Mouse (Mus musculus) urinary bladder, postnatal 4 days (tissue): ENCODE measurements around the gene Ccnf.

Source experiments
- DNase-seq, 2 experiments: peaks; one replicate each; pipeline ENCODE4 v3.0.0; 2021 to 2022; ENCODE audit warnings: low spot score in 2 of 2

The Ccnf gene

DNA sequence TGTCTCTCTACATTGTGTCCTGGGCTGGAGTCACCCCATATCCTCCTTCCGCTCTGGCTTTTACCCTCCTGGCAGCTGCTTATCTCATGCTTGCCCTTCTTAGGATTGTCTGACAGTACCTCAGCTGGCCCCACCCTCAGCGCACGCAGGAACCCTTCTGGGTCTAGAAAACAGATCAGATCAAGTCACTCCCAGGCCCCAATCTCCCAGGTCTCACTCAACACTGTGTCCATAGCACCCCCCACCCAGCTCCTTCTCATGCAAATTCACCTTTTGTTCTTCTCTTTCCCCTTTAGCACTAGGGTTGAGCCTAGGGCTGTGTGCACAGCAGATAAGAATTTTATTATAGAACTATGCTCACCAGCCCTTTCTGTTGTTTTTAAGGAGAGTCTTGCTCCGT, 48.2 kb downstream of the Ccnf start:
- no peak for DNase-seq

GRCm38 (mm10) chr17:24201092-24201491, 50.2 kb downstream of the Ccnf start:
- no peak for DNase-seq

DNA sequence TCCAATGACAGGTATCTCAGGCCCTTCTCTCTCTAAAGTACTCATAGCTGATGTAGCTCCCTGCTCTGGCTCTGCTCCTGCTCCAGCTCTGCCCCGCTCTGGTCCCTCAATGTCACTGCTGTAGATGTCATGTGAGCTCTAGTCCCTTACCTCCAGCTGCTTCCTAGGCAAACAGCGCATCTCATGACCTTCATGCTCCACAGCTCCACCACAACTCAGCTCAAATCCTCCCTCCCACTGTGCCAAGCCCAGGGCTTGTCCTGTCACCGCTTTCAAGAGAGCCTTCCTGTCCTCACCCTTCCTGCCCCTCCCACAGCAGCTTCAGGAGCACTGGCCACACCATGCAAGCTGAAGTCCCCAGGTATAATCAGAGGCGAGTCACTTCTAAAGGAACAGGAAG, 51.5 kb downstream of the Ccnf start:
- no peak for DNase-seq

- no peak for DNase-seq
These were observed 52.0 kb downstream of the Ccnf start for GRCm38 (mm10) chr17:24199252-24199651.

- DNase-seq, result no peak
These were observed 54.1 kb downstream of the Ccnf start for GRCm38 (mm10) chr17:24197032-24197824.

DNA sequence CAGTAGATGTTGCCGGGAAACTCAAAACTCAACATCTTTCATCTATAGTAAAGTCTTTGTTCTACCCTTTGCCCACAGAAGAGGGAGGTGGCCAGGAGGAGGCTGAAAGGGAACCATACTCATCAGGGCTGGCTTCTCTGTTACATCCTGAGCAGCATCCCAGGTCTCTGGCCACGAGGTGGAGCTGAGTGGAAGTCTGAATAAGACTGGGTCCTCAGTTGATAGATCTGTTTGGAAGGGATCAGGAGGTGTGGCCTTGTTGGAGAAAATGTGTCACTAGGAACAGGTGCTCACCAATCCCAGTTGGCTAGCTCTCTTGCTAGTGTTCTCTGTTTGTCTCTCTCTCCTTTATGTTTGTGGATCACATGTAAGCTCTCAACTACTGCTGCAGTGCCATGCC, 55.9 kb downstream of the Ccnf start:
- DNase-seq, result no peak

DNA sequence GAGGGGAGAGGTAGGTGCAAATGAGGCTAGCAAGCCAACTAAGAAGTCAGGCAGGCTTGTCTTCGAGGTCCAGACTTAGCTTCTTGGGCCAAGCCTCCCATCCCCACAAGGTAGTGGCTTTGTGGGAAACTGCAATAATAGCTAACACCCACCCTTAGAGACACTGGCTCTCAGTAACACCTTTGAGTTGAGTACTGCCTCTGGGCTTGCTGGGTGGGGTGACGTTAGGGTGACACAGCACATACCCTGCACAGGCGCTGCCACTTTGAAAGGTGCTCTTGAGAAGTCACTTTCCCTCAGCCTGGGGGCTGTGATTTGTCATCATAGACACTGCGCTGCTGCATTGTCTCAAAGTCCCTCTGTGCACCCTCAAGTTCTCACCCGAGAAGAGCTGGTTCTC, 57.5 kb downstream of the Ccnf start:
- no peak for DNase-seq

DNA sequence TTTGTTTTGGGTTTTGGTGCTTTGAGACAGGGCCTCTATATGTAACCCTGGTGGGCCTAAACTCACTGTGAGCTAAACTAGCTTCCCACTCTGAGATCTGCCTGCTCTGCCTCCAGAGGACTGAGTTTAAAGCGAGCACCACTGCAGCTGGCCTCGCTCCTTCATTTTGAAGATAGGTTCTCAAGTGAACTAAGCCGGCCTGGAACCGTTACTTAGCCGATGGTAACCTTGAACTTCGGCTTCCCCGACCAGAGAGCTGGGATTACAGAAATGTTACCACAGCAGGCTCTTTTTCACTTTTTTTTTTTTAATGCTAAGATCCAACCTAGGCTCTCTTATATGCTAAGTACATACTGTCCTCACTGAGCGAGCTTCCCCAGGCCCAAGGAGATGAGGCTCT, 58.0 kb downstream of the Ccnf start:
- DNase-seq, result no peak

DNA sequence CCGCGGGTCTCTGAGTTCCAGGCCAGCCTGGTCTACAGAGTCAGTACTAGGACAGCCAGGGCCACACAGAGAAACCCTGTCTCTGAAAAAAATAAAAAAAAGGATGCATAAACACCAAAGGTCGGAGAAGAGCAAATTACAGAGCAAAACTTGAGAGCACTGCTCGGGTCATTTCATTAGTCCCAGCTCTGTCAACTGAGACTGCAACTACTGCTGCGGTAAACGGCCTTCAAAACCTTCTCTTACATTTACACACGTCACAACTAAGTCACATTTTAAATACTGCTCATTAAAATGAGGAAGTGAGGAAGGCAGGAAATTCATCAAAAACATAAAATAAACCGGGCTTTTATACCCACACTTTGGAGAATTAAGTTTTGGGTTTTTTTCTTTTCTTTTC, 58.4 kb downstream of the Ccnf start:
- DNase-seq, result no peak

DNA sequence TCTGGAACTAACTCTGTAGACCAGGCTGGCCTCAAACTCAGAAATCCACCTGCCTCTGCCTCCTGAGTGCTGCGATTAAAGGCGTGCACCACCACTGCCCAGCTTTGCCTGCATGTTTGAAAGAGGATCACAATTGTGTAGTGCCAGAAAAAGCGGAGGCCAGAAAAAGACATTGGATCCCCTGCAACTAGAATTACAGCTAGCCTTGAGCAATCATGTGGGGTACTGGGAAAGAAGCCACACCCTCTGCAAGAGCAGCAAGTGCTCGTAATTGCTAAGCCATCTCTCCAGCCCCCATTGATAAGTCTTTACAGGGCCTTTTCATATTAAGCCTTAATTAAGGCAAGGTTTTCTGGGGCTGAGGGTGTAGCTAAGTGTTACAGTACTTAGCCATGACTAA, 59.8 kb downstream of the Ccnf start:
- no peak for DNase-seq

DNA sequence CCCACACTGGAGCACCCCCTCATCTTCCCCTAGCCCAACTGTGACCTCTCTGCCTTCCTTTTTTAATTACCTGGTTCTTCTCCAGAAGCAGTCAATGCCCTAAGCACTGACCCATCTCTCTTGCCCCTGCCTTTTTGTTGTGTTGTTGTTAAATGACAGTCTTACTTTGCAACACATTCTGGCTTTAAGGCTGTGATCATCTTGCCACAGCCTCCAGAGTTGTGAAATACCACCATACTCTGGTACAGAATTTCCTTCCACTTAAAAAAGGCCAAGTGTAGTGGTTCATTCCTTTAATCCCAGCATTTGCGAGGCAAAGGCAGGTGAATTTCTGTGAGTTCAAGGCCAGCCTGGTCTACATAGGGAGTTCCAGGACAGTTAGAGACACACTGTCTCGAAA, 60.4 kb downstream of the Ccnf start:
- no peak for DNase-seq

GRCm38 (mm10) chr17:24174259-24174658, 77.0 kb downstream of the Ccnf start:
- no peak for DNase-seq

DNA sequence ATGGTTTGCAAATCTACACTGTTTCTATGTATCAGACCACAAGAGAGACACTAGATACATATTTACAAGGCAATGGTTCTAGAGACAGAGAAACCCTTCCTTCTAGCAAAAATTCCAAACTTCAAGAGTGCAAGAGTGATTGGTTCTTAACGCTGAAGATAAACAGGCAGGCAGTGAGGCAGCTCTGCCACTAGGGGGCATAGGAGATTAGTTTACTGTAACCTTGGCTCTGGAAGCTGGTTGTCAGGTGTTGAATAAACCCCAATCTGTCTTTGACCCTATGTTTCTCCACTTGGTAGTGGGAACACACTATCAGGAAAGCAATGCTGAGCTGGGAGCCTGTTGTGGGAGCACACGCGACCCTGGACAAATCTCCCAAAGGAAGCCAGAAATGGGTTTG, 77.9 kb downstream of the Ccnf start:
- DNase-seq, result no peak
